Mouse (Mus musculus) thymus, postnatal 10 days (tissue): ENCODE measurements around the gene Mrpl46.

Source experiments
- DNase-seq, 2 experiments: peaks; one replicate each; pipeline ENCODE4 v3.0.0; 2021; ENCODE audit warnings: low spot score in 2 of 2

Gene Mrpl46

DNA sequence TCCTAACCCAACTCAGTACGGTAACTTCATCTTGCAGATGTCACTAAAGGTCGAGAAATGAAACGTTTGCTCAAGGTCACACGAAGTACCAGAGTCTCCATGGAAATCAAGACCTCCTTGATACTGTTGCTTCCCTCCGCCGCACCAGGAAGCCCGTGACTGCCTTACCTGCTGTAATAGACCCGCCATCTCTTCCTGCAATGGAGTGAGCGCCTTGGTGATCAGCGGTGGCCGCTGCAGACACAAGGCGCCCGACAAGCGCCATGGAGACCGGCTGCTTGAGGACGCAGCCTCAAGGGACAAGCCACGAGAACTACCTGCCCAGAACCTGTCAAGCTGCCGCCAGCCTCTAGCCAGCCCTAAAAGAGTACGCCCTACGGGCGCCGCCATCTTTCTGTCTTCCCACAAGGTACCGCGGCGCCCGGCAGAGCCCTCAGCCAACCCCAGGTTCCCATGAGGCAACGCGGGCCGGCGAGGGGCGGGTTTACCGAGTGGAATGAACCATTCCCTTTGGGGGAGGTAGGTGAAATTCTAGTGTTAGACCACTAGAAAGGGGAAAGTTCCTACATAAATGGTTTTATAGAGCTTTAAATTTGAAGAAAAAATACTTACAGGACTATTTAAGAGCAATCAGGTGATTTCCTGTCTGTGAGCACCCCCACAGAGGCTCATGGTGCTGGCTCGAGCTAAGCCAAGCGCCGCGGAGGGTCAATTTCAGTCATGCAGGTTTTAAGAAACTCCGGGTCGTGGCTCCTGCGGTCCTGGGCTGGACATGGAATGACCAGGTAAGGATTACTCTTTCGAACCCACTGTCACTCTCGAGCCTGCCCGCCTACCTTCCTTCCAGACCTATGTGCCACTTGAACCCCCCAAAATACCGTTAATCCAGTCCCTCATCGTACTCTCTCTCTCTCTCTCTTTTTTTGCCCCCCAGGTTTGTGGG, at the start of gene Mrpl46, which contains the start of gene Mrps11:
Mrpl46 (minus strand) TSS at position 893 of the 943 bp plus-strand sequence.
Mrps11 (plus strand) TSS at position 481 of the 943 bp plus-strand sequence.
- peak; percentile 78 to 85 for DNase-seq

DNA sequence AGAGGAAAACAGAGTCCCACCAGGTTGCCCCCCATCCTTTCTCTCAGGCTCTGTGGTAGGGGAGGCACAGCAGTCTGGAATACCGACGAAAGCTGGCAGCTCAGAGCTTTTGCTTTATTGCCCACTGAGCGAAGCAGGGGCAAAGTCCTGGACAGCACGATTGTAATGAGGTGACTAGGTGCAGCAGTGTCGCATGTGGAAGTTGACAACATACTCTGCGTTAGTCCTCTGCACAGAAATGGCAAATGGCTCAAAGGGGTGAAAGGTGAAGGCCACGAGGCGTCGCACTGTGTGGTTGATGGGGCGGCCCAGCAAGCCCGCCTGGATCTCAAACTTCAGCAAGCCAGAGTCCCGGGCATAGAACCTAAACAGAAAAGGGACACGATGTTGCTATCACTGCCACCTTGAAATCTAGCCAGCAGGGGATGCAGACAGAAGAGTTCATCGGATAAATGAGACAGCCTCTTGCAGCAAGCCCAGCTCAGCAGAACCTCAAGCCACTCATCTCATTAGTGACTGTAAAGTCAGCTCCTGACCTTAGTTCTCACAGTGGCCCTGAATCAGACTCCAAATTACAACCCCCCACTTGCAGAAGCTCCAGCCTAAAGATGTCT, 44.5 kb upstream of the Mrpl46 start:
- no peak for DNase-seq

DNA sequence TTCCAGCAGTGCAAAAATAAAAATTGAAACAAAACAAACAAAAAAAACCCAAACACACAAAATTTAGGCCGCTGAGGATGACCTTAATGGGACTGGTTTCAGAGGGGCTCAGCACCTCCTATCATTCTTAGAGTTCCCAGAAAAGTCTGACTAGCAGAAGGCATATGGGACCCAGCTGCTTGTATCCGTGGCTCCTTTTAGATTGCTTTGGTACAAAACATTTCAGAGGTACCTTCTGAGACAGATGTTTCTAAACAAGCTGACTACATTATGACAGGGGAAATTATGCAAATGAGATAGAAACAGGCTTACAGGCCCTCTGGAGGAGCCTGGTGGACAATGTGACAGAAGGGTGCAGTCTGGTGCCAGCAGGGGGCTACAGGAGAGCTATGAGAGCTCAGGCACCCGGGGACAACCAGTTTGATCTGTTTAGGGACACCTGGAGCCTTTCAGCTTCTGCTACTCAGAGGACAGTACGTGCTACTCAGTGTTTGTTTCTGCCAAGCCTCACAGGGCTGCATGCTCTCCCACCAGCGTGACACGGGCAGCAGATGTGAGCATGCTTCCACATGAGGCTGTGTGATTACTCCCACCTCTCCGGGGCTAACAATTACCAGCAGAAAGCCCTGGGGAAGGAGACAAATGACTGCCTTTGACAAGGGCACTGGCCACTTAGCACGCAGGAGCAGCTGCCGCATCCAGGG, 43.5 kb upstream of the Mrpl46 start:
- DNase-seq, result peak; percentile 29 to 49

DNA sequence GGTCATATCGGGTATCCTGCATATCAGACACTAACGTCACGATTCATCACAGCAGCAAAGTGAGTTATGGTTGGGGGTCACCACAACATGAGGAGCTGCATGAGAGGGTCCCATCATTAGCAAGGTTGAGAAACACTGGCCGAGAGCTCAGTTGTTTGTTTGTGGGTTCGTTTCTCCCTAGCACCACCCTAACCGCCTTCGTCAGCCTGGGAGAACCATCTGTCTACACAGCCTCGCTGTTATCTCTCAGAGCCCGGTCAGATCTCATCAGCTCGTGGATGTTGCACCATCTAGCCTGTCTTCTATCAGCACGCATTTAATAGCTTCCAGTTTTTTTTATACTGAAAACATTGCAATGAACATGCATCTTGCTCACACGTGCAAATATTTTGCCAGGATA, 35.0 kb upstream of the Mrpl46 start:
- no peak for DNase-seq

DNA sequence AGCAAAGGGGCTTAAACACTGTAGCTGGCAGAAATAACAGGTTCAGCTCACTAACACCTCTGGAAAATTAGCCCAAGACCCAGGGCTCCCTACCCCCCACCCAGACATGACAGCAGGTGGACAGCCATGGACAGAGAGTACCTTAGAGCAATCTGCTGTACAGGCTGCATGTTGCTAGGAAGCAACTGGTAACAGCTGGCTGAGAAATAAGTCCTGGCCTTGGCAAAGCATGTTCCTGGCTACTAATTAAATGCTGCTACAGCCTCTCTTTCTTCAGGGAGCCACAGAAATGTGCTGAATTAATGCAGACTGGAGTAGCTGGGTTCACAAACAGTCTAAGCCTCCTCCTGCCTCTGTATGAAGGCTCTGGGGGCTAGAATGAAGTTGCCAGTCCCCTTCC, 31.4 kb upstream of the Mrpl46 start:
- no peak for DNase-seq

DNA sequence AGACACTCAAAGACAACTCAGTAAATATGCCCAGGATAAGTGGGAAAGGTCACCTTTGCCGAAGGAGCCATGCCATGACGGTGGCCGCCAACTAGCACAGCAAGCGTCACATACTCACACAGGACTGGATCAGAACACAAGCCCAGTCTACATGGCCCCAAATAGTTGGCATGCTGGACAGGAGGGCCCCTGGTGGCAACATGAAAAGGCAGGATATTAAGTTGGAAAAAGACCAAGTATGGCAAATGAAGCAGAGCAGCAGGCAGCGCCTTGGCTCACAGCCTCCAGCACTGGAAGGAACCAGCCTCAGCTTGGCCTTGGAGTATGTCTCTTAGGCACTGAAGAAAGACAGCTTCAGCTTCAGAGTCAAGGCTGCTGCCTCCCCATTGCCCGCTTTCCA, 30.5 kb upstream of the Mrpl46 start:
- DNase-seq, result no peak

DNA sequence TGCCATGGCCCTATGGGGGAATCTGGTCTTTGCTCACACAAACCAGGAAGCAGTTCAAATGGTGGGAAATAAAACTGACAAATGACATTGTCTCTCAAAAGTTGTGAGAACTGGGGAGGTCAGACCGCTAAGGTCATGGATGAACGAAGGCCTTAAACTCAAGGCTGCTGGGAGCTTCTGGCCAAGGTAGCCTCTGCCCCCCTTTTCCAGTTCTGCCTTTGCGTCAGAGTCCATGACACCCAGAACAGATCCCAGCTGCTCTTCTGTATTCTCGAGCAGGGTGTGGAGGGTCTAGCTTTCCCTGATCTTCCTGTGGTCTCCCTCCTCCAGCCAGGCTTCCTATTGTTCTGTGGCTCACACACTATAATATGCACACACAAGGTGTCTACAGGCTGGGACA, 23.9 kb upstream of the Mrpl46 start:
- DNase-seq, result no peak

DNA sequence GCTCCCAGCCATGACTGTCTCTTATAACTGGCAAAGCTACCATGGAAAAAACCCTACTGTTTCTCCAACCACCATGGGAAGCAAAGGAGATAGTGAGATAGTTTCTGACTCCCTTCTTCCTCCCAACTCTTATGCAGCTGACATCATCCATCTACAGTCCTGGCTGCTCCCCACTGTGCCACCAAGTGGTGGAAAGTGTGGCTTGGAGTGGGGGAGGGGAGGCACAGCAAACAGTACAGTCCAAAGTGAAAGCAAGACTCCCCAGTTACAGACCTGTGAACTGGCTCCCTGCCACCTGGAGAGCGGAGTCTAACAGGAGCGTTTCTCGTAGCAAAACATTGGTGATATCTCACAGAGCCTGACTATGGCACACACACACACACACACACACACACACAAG, 20.5 kb upstream of the Mrpl46 start:
- DNase-seq, result peak; percentile 18 to 28

DNA sequence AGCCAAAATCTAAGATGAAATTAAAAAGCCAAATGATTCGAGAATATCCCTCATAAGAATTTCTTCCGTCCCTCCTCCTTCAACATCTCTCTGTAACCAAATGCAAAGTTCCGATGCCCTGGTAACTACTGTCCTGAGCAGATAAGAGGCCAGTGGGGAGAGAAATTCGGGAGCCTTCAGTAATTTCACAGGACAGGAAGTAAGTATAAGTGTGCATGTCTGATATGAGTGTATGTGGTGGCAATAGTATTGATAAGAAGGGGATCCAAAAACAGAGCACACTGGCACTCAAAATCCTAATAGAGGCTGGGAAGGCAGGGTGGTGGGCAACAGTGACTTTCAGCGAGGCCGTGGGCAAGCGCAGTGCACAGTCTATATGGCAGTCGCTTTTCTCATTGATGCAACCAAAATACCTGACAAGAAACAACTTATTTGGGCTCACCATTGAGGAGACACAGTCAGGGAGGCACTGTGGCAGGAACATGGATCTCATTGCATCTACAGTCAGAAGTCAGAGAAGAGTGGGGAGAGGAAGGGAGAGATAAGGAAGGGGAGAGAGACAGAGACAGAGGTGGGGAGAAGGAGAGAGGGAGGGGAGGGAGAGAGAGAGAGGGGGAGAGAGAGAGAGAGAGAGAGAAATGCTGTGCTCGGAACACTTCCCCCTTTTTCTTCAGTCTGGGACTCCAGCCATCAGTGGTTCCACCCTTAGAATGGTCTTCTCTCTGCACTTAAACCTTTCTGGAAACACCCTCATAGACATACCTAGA, 16.6 kb upstream of the Mrpl46 start:
- DNase-seq, result no peak

DNA sequence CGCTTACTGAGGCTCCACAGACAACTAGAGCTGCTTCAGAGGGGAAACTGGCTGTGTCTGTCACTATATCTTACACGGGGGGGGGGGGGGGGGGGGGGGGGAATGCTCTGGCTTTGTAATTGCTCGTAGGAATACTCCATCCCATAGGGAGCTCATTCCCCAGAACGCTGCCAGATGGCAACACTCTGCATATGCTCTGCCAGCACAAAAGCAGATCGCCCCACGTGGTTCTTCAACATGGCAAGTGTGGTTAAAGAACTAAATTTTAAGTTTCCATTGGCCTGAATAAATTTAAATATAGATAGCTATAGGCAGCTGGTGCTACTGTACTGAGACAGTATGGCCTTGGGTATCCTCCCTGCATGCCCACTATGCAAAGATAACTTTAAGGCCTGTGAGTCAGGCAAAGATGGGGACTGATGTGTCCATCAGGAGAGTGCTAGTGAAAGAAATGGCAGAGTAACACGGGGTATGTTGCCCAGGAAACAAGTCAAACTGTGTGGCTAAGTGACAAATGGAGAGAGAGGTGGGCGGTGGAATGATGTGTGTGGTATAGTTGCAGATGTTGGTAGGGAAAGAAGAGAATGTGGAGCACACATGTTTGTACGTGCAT, 14.6 kb upstream of the Mrpl46 start:
- DNase-seq, result no peak

DNA sequence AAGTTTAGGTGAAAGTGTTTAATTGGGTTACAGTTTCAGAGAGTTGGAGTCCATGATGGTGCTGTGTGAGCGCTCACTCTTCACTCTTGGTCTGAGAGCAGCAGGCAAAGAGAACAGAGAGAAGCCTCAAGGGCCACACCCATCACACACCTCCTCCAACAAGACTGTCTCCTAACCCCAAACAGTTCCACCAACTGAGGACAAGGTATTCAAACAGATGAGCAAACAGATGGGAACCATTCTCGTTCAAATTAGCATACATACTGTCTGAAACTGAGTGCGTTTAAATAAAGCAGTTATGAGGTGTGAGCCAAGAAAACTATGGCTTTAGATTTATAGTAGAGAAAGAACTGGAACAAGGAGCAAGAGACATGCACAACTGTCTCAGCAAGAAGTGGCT, 13.3 kb upstream of the Mrpl46 start:
- no peak for DNase-seq

DNA sequence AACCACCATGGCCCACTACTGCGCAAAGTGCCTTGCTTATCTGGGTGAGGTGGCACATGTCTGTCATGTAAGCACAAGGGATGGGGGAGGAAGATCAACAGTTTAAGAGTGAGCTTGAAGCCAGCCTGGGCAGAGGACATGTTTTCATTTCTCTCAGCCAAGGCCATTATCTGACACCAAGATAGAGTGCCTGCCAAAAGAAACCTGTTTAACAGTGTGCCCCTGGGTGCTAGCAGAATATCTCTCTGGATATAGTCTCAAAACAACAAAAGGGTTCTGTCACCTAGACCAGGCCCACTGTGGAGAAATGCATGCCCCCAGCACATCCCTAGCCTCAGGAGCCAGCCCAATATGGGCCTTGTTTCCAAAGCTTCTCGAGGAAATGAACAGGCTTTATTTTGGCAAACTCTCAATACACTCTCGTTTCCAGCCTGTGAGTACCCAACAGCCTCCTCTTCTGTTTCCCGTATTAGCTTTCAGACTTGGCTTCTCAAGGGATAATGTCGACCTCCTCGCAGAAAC, 11.3 kb upstream of the Mrpl46 start:
- DNase-seq, result no peak

DNA sequence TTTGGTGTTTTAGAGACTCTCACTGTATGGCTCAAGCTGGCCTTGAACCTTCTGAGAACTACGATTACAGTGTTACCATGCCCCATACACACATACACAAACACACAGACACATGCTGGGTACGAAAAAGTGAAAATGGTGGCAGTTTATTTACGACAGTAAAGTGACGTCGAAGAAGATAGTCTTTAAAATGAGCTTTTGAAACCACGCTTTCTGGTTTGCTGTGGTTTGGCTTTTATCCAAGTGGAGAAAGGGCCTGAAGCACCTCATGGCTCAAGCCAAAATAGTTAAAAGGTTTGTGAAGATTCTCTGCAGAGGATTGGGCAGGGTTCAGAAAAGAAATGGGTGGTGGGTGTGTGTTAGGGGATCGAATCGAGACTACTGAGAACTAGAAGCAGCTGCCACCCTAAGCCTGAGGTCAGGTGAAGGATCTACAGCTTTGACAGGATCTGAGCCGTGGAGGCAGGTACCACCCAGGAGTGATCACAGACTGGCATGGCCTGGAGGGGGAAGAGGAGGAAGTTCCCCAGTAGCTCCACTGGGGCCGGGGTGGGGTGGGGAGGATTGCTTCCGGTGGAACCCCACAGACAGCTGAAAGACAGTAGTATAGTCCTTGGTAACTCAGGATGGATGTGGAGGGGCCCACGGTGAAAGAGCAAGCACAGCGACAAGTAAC, 10.7 kb upstream of the Mrpl46 start:
- peak in 1 of 2 experiments; percentile 22 for DNase-seq

DNA sequence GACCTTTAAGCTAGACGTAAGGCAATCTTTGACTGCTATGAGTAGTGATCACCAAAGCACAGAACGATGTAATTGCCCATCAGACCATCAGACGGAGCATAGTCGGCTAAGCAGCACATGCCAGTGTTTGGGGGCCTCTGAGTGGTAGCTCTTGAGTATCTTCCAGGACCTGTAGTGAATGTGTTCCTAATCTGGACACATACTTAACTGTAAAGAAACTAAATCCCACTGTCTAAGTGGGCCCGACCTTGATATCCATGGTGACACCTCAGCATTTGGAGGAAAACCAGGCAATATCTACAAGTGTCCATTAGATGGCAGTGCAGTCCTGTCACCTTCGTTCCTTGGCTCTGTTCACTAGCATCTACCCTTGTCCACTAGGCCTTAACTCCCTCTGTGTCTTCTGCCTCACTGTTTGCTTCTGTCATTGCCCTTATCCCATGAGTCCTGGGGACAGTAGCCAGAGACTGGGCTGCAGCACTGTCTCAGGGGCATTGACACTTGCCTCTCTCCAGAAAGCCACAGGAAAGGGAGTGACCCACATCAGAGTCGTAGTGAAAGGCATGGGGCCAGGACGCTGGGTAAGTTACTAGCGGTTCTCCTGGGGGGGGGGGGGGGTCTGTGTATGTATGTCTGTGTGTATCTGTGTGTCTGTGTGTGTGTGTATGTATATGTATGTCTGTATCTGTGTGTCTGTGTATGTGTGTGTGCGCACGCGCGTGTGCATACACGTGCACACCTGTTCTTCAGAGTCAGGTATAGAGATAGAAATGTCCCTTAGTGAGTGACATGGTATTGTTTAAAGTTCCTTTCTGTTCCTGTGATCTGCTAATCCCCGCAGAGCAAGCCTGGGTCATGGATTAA, 8.3 kb upstream of the Mrpl46 start:
- peak; percentile 25 to 65 for DNase-seq

DNA sequence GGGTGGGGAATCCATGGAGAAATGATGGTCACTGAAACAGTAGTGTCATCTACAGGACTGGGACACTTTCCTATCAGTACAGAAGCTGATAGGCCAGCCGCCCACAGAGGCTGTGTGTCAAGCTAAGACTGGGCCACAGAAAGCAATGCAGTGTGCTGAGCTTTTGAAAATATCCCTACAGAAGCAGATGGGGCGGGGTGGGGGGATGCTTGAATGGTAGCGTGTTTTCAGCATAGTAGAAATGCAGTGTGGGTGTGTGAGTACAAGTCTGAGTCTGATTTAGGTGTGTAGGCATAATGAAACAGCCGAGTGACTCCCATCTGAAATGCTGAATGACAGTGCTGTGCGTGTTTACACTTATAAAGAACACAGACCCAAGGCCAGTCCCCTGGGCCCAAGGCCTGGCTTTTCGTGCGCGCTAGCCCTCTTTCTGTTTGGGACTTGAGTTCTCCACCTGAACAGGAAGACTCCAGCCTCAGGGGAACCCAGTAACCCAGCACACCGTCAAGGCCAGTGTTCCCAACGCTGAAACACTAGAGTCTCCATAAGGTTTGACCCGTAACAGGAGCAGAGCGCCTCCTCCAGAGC, 4.6 kb upstream of the Mrpl46 start:
- no peak for DNase-seq

DNA sequence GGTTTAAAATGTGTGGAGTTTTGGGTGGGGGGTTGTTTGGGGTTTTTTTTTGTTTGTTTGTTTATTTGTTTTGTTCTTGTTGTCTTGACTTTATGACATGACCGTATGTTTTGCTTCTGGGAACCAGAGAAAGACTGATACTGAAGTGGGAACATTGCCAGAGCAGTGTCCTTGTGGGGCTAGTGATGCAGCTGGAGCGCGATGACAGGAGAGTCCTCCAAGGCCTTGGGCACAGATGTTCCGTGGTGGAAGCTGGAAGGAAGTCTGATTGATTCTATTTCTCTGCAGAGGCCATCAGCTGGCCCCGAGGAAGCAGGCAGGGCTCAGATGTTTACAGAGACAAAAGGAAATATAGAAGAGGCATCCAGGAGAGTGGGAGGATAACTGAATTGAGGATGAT, 2.6 kb upstream of the Mrpl46 start:
- DNase-seq, result no peak

DNA sequence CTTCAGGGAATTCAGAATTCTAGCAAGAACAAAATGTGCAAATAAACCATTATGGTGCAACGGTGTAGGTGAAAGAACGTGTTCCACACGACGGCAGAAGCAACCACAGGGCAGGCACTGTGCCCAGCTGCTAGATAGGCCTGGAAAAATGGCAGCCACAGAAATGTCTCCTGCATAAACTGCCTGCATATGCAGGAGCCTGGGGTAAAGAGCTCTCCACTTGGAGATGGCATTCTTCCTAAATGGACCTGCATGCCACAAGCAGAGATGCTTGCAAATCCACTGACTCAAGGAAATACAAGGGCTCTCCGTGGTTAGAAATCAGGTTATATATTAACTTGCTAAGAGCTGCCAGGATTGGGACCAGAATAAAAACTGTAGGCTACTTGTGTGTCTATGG, 4.6 kb downstream of the Mrpl46 start:
- DNase-seq, result no peak

DNA sequence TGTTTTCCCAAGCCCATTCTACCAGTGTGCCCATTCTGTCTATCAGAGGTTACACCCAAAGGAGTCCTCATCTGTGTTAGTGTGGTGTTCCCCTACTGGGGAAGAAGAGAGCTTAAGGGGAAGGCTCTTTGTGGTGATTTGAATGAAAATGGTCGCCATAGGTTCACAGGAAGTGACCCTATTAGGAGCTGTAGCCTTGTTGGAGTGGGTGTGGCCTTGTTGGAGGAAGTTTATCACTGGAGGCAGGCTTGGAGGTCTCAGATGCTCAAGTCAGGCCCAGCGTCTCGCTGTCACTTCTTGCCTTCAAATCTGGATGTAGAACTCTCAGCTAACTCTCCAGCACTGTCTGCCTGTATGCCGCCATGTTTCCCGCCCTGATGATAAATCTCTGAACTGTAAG, 12.4 kb downstream of the Mrpl46 start:
- no peak for DNase-seq

DNA sequence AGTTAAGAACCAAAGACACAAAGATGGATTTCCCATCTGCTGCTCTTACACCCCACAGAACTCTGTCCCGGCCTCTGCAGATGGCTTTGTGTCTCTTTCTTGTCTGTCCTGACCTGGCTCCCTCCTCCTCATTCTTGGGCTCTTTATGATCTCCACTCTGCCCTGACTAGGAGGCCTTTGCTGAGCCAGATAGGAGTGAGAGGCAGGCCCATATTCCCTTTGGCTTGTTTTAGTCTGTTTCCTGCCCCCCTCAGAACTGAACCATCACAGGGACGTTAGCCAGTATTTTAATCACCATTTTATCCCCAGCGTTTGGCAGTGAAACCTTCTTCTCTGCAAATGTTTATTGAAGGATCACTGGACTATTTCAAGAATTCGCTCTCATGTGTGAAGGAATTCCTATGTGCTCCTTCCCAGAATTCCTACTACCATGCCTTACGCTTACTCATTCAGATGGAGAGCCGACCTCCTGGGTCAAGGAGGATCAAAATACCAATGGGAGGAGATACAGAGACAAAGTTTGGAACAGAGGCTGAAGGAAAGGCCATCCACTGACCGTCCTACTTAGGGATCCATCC, 14.2 kb downstream of the Mrpl46 start:
- no peak for DNase-seq
